Mouse (Mus musculus): Measurements from ENCODE around the gene Polr3g. TPM values are rescaled to one million over a fixed set of nuclear protein-coding genes. Genes with fewer than 3 reads are reported as not detected.

The Polr3g gene
- total and polyA plus RNA-seq, 3 experiments: 2.0 to 4.5 (median 3.3) TPM

GRCm38 (mm10) chr13:81646348-81646747 lies 64.5 kb downstream of the Polr3g start:
- no peak for DNase-seq
- no peak for TF ChIP-seq POLR2A (IDR thresholded peaks at IDR 0.05; ENCODE audit: insufficient read depth, low read depth, low read length)
- TF ChIP-seq CTCF (IDR thresholded peaks at IDR 0.05): no peak
- TF ChIP-seq EP300 (IDR thresholded peaks at IDR 0.05; ENCODE audit: insufficient read depth, low read depth, low read length): no peak
- WGBS: 80% methylated on average over 6 of the region's 6 CpGs
- Histone ChIP-seq H3K36me3 (ENCODE audit: control insufficient read depth, insufficient read depth, low read length) (no peaks in the 10 kb centered on the region), H3K27me3 (ENCODE audit: control insufficient read depth, insufficient read depth, low read length) (no peaks in the 10 kb centered on the region), H3K9ac (ENCODE audit: low read depth, low read length) (no peak overlapping the region), H3K4me3 (no peak overlapping the region), H3K4me1 (ENCODE audit: control insufficient read depth, insufficient read depth, low read length) (no peaks in the 10 kb centered on the region), H3K79me2 (replicated peaks; ENCODE audit: control insufficient read depth, insufficient read depth, low read length) (no peaks in the 10 kb centered on the region), H3K27ac (no peak overlapping the region)
- intact Hi-C loops (cut with DNase I): no loop called here

GRCm38 (mm10) chr13:81644047-81644565 lies 66.7 kb downstream of the Polr3g start:
- H3K9ac ChIP-seq (ENCODE audit: low read depth, low read length): no peak overlapping the region
- H3K36me3 ChIP-seq (ENCODE audit: control insufficient read depth, insufficient read depth, low read length): no peaks in the 10 kb centered on the region
- H3K4me3 ChIP-seq: no peak overlapping the region
- no peak for DNase-seq
- no peaks in the 10 kb centered on the region for H3K27me3 ChIP-seq (ENCODE audit: control insufficient read depth, insufficient read depth, low read length)
- no peaks in the 10 kb centered on the region for H3K79me2 ChIP-seq (replicated peaks; ENCODE audit: control insufficient read depth, insufficient read depth, low read length)
- H3K27ac ChIP-seq: no peak overlapping the region
- intact Hi-C loops (cut with DNase I): loop anchor here (5.0 kb wide), 1 partner anchor 207 kb away; no protein-coding TSS in a partner anchor
- TF ChIP-seq EP300 (IDR thresholded peaks at IDR 0.05; ENCODE audit: insufficient read depth, low read depth, low read length) (no peak), CTCF (IDR thresholded peaks at IDR 0.05) (no peak), POLR2A (IDR thresholded peaks at IDR 0.05; ENCODE audit: insufficient read depth, low read depth, low read length) (no peak)
- H3K4me1 ChIP-seq (ENCODE audit: control insufficient read depth, insufficient read depth, low read length): no peaks in the 10 kb centered on the region
- 80% methylated on average over 11 of the region's 11 CpGs for WGBS

- H3K27ac ChIP-seq: no peak overlapping the region
- no peaks in the 10 kb centered on the region for H3K4me1 ChIP-seq (ENCODE audit: control insufficient read depth, insufficient read depth, low read length)
- H3K79me2 ChIP-seq (replicated peaks; ENCODE audit: control insufficient read depth, insufficient read depth, low read length): no peaks in the 10 kb centered on the region
- DNase-seq: no peak
- 25% methylated on average over 7 of the region's 7 CpGs for whole genome bisulfite sequencing
- intact Hi-C loops (cut with DNase I): loop anchor here (5.0 kb wide), 1 partner anchor 205 kb away; no protein-coding TSS in a partner anchor
- no peak overlapping the region for H3K4me3 ChIP-seq
- H3K9ac ChIP-seq (ENCODE audit: low read depth, low read length): no peak overlapping the region
- H3K27me3 ChIP-seq (ENCODE audit: control insufficient read depth, insufficient read depth, low read length): no peaks in the 10 kb centered on the region
- H3K36me3 ChIP-seq (ENCODE audit: control insufficient read depth, insufficient read depth, low read length): no peaks in the 10 kb centered on the region
- TF ChIP-seq POLR2A (IDR thresholded peaks at IDR 0.05; ENCODE audit: insufficient read depth, low read depth, low read length): no peak
- TF ChIP-seq EP300 (IDR thresholded peaks at IDR 0.05; ENCODE audit: insufficient read depth, low read depth, low read length): no peak
- TF ChIP-seq CTCF (IDR thresholded peaks at IDR 0.05): no peak
Observed at GRCm38 (mm10) chr13:81642491-81643149, 68.2 kb downstream of the Polr3g start.

GRCm38 (mm10) chr13:81641289-81642045 lies 69.3 kb downstream of the Polr3g start:
- Histone ChIP-seq H3K9ac (ENCODE audit: low read depth, low read length) (no peak overlapping the region), H3K4me3 (no peak overlapping the region), H3K79me2 (replicated peaks; ENCODE audit: control insufficient read depth, insufficient read depth, low read length) (no peaks in the 10 kb centered on the region), H3K27me3 (ENCODE audit: control insufficient read depth, insufficient read depth, low read length) (no peaks in the 10 kb centered on the region), H3K27ac (no peak overlapping the region), H3K36me3 (ENCODE audit: control insufficient read depth, insufficient read depth, low read length) (no peaks in the 10 kb centered on the region), H3K4me1 (ENCODE audit: control insufficient read depth, insufficient read depth, low read length) (no peaks in the 10 kb centered on the region)
- DNase-seq: no peak
- intact Hi-C loops (cut with DNase I): loop anchor here (2.0 to 5.0 kb wide), 2 partner anchors 119 to 204 kb away; no protein-coding TSS in a partner anchor
- 17% methylated on average over 8 of the region's 8 CpGs for WGBS
- TF ChIP-seq POLR2A (IDR thresholded peaks at IDR 0.05; ENCODE audit: insufficient read depth, low read depth, low read length): no peak
- peak; percentile 83 for TF ChIP-seq CTCF (IDR thresholded peaks at IDR 0.05)

GRCm38 (mm10) chr13:81640881-81641280 lies 69.9 kb downstream of the Polr3g start:
- H3K27ac ChIP-seq: no peak overlapping the region
- 32% methylated on average over 6 of the region's 6 CpGs for WGBS
- intact Hi-C loops (cut with DNase I): loop anchor here (2.0 to 5.0 kb wide), 2 partner anchors 120 to 204 kb away; no protein-coding TSS in a partner anchor

More at GRCm38 (mm10) chr13:81640881-81641280, 69.9 kb downstream of the Polr3g start:
- no peak overlapping the region for H3K9ac ChIP-seq (ENCODE audit: low read depth, low read length)
- H3K36me3 ChIP-seq (ENCODE audit: control insufficient read depth, insufficient read depth, low read length): no peaks in the 10 kb centered on the region
- no peaks in the 10 kb centered on the region for H3K27me3 ChIP-seq (ENCODE audit: control insufficient read depth, insufficient read depth, low read length)
- H3K4me3 ChIP-seq: no peak overlapping the region
- no peaks in the 10 kb centered on the region for H3K79me2 ChIP-seq (replicated peaks; ENCODE audit: control insufficient read depth, insufficient read depth, low read length)
- DNase-seq: no peak
- H3K4me1 ChIP-seq (ENCODE audit: control insufficient read depth, insufficient read depth, low read length): no peaks in the 10 kb centered on the region
- no peak for TF ChIP-seq EP300 (IDR thresholded peaks at IDR 0.05; ENCODE audit: insufficient read depth, low read depth, low read length)
- TF ChIP-seq POLR2A (IDR thresholded peaks at IDR 0.05; ENCODE audit: insufficient read depth, low read depth, low read length): no peak
- no peak for TF ChIP-seq CTCF (IDR thresholded peaks at IDR 0.05)
